Mouse (Mus musculus): ENCODE measurements around the gene Adamts12. TPM values are rescaled to one million over a fixed set of nuclear protein-coding genes. Genes with fewer than 3 reads are reported as not detected.

Gene Adamts12
- polyA plus RNA-seq, 1 experiment from 2014 or later, result 1.7 TPM

GRCm38 (mm10) chr15:11118371-11118770, 53.8 kb downstream of the Adamts12 start:
- H3K9me3 ChIP-seq, result no peaks in the 10 kb centered on the region
- no peak overlapping the region for H3K27ac ChIP-seq
- no peaks in the 10 kb centered on the region for H3K4me1 ChIP-seq
- no peaks in the 10 kb centered on the region for H3K36me3 ChIP-seq
- ATAC-seq (ENCODE audit: low FRiP score, low read depth), result no peak
- no peak overlapping the region for H3K4me3 ChIP-seq
- no peak overlapping the region for H3K4me2 ChIP-seq (replicated peaks)
- H3K9ac ChIP-seq, result no peak overlapping the region
- H3K27me3 ChIP-seq (replicated peaks), result no peaks in the 10 kb centered on the region

GRCm38 (mm10) chr15:11121721-11122120, 57.1 kb downstream of the Adamts12 start:
- Histone ChIP-seq H3K4me2 (replicated peaks) (no peak overlapping the region), H3K4me1 (no peaks in the 10 kb centered on the region), H3K9me3 (no peaks in the 10 kb centered on the region), H3K4me3 (no peak overlapping the region), H3K27me3 (replicated peaks) (no peaks in the 10 kb centered on the region), H3K27ac (no peak overlapping the region), H3K36me3 (no peaks in the 10 kb centered on the region), H3K9ac (no peak overlapping the region)
- ATAC-seq (ENCODE audit: low FRiP score, low read depth), result no peak
- WGBS, result 57% methylated on average over 1 of the region's 1 CpGs

GRCm38 (mm10) chr15:11125361-11125760, 60.8 kb downstream of the Adamts12 start:
- H3K27ac ChIP-seq, result no peak overlapping the region
- no peaks in the 10 kb centered on the region for H3K36me3 ChIP-seq
- H3K4me1 ChIP-seq, result no peaks in the 10 kb centered on the region

GRCm38 (mm10) chr15:11128457-11128856, 63.9 kb downstream of the Adamts12 start:
- 83% methylated on average over 6 of the region's 6 CpGs for WGBS
- Histone ChIP-seq H3K4me2 (replicated peaks) (no peak overlapping the region), H3K27me3 (replicated peaks) (no peaks in the 10 kb centered on the region), H3K27ac (no peak overlapping the region), H3K4me3 (no peak overlapping the region), H3K4me1 (no peaks in the 10 kb centered on the region), H3K36me3 (no peaks in the 10 kb centered on the region), H3K9ac (no peak overlapping the region), H3K9me3 (no peaks in the 10 kb centered on the region)
- ATAC-seq (ENCODE audit: low FRiP score, low read depth), result no peak

More at GRCm38 (mm10) chr15:11125361-11125760, 60.8 kb downstream of the Adamts12 start:
- ATAC-seq (ENCODE audit: low FRiP score, low read depth), result no peak
- H3K4me2 ChIP-seq (replicated peaks), result no peak overlapping the region
- H3K9me3 ChIP-seq, result no peaks in the 10 kb centered on the region
- H3K9ac ChIP-seq, result no peak overlapping the region
- H3K4me3 ChIP-seq, result no peak overlapping the region
- H3K27me3 ChIP-seq (replicated peaks), result no peaks in the 10 kb centered on the region

- no peaks in the 10 kb centered on the region for H3K9me3 ChIP-seq
- H3K4me1 ChIP-seq, result no peaks in the 10 kb centered on the region
- 88% methylated on average over 5 of the region's 5 CpGs for WGBS
- no peak overlapping the region for H3K4me2 ChIP-seq (replicated peaks)
- no peaks in the 10 kb centered on the region for H3K27me3 ChIP-seq (replicated peaks)
- no peak overlapping the region for H3K27ac ChIP-seq
- no peaks in the 10 kb centered on the region for H3K36me3 ChIP-seq
- no peak for ATAC-seq (ENCODE audit: low FRiP score, low read depth)
- no peak overlapping the region for H3K9ac ChIP-seq
- H3K4me3 ChIP-seq, result no peak overlapping the region
Measured at GRCm38 (mm10) chr15:11132586-11133558, 68.3 kb downstream of the Adamts12 start.

- Histone ChIP-seq H3K9me3 (no peaks in the 10 kb centered on the region), H3K36me3 (no peaks in the 10 kb centered on the region), H3K9ac (no peak overlapping the region), H3K4me2 (replicated peaks) (no peak overlapping the region), H3K27ac (no peak overlapping the region), H3K4me3 (no peak overlapping the region), H3K4me1 (no peaks in the 10 kb centered on the region), H3K27me3 (replicated peaks) (no peaks in the 10 kb centered on the region)
- ATAC-seq (ENCODE audit: low FRiP score, low read depth), result no peak
- WGBS, result 70% methylated on average over 3 of the region's 3 CpGs
Measured at GRCm38 (mm10) chr15:11145581-11145980, 81.0 kb downstream of the Adamts12 start.

- Histone ChIP-seq H3K4me2 (replicated peaks) (no peak overlapping the region), H3K4me1 (peaks cover 4% of the 10 kb centered on the region; the same call in 1 of the 2 replicates), H3K36me3 (no peaks in the 10 kb centered on the region), H3K9me3 (no peaks in the 10 kb centered on the region), H3K4me3 (no peak overlapping the region), H3K9ac (no peak overlapping the region), H3K27me3 (replicated peaks) (no peaks in the 10 kb centered on the region), H3K27ac (no peak overlapping the region)
- 86% methylated on average over 6 of the region's 6 CpGs for WGBS
- ATAC-seq (ENCODE audit: low FRiP score, low read depth), result no peak
Measured at GRCm38 (mm10) chr15:11159386-11159785, 94.8 kb downstream of the Adamts12 start.

- no peaks in the 10 kb centered on the region for H3K36me3 ChIP-seq
- ATAC-seq (ENCODE audit: low FRiP score, low read depth), result peak; percentile 66
- H3K4me1 ChIP-seq, result peaks cover 4% of the 10 kb centered on the region; the same call in 1 of the 2 replicates
- WGBS, result 24% methylated on average over 2 of the region's 2 CpGs
- no peak overlapping the region for H3K9ac ChIP-seq
- no peaks in the 10 kb centered on the region for H3K27me3 ChIP-seq (replicated peaks)
- no peak overlapping the region for H3K4me2 ChIP-seq (replicated peaks)
- no peak overlapping the region for H3K4me3 ChIP-seq
- H3K9me3 ChIP-seq, result no peaks in the 10 kb centered on the region
- no peak overlapping the region for H3K27ac ChIP-seq
Measured at GRCm38 (mm10) chr15:11160759-11161158, 96.2 kb downstream of the Adamts12 start.

GRCm38 (mm10) chr15:11165883-11166282, 101.3 kb downstream of the Adamts12 start:
- Histone ChIP-seq H3K4me2 (replicated peaks) (no peak overlapping the region), H3K27me3 (replicated peaks) (no peaks in the 10 kb centered on the region), H3K36me3 (no peaks in the 10 kb centered on the region), H3K9ac (no peak overlapping the region), H3K4me3 (no peak overlapping the region), H3K9me3 (no peaks in the 10 kb centered on the region), H3K4me1 (peaks cover 1% of the 10 kb centered on the region; the same call in 1 of the 2 replicates), H3K27ac (no peak overlapping the region)
- ATAC-seq (ENCODE audit: low FRiP score, low read depth), result no peak
- 51% methylated on average over 3 of the region's 3 CpGs for WGBS

GRCm38 (mm10) chr15:11173884-11174470, 109.4 kb downstream of the Adamts12 start:
- WGBS, result 83% methylated on average over 7 of the region's 7 CpGs
- ATAC-seq (ENCODE audit: low FRiP score, low read depth), result no peak

GRCm38 (mm10) chr15:11174842-11175241, 110.3 kb downstream of the Adamts12 start:
- H3K4me3 ChIP-seq, result no peak overlapping the region
- WGBS, result 87% methylated on average over 13 of the region's 13 CpGs
- ATAC-seq (ENCODE audit: low FRiP score, low read depth), result no peak
- no peak overlapping the region for H3K27ac ChIP-seq
- H3K27me3 ChIP-seq (replicated peaks), result no peaks in the 10 kb centered on the region
- H3K9ac ChIP-seq, result no peak overlapping the region
- no peaks in the 10 kb centered on the region for H3K9me3 ChIP-seq
- no peaks in the 10 kb centered on the region for H3K36me3 ChIP-seq
- H3K4me1 ChIP-seq, result peaks cover 8% of the 10 kb centered on the region
- no peak overlapping the region for H3K4me2 ChIP-seq (replicated peaks)

More at GRCm38 (mm10) chr15:11173884-11174470, 109.4 kb downstream of the Adamts12 start:
- Histone ChIP-seq H3K4me2 (replicated peaks) (no peak overlapping the region), H3K9ac (no peak overlapping the region), H3K27me3 (replicated peaks) (no peaks in the 10 kb centered on the region), H3K4me1 (peaks cover 5% of the 10 kb centered on the region), H3K9me3 (no peaks in the 10 kb centered on the region), H3K27ac (no peak overlapping the region), H3K36me3 (no peaks in the 10 kb centered on the region), H3K4me3 (no peak overlapping the region)

GRCm38 (mm10) chr15:11177448-11177847, 112.9 kb downstream of the Adamts12 start:
- no peak for ATAC-seq (ENCODE audit: low FRiP score, low read depth)
- H3K4me1 ChIP-seq, result peaks cover 8% of the 10 kb centered on the region
- H3K9ac ChIP-seq, result no peak overlapping the region
- no peak overlapping the region for H3K4me3 ChIP-seq
- H3K27me3 ChIP-seq (replicated peaks), result no peaks in the 10 kb centered on the region
- H3K36me3 ChIP-seq, result no peaks in the 10 kb centered on the region
- H3K27ac ChIP-seq, result no peak overlapping the region
- WGBS, result 47% methylated on average over 9 of the region's 9 CpGs
- H3K4me2 ChIP-seq (replicated peaks), result no peak overlapping the region
- H3K9me3 ChIP-seq, result no peaks in the 10 kb centered on the region

All from neural tube, embryonic 12.5 days (tissue).